Mouse (Mus musculus): ENCODE data around the gene Ugt1a6a. TPM values are rescaled to one million over a fixed set of nuclear protein-coding genes. Genes with fewer than 3 reads are reported as not detected.
"Not testable (repeated sequence)": the region's sequence is repeated elsewhere in the genome, so short reads cannot be mapped to it uniquely, and the experiment has no call there.

The Ugt1a6a gene
- polyA plus RNA-seq, 1 experiment from 2014 or later = 4.4 TPM

- H3K4me3 ChIP-seq; H3K9ac ChIP-seq (replicated peaks); H3K27me3 ChIP-seq; H3K27ac ChIP-seq (replicated peaks); H3K9me3 ChIP-seq; H3K4me1 ChIP-seq; ATAC-seq (replicated peaks); H3K36me3 ChIP-seq; H3K4me2 ChIP-seq (replicated peaks): not testable (repeated sequence)
- 84% methylated on average over 2 of the region's 2 CpGs for WGBS
Observed at GRCm38 (mm10) chr1:88109027-88109557, 25.5 kb upstream of the Ugt1a6a start.

- not testable (repeated sequence) for H3K36me3 ChIP-seq; H3K9me3 ChIP-seq; H3K4me1 ChIP-seq; H3K27me3 ChIP-seq; H3K4me3 ChIP-seq; ATAC-seq (replicated peaks); H3K4me2 ChIP-seq (replicated peaks); H3K9ac ChIP-seq (replicated peaks); H3K27ac ChIP-seq (replicated peaks)
- 81% methylated on average over 2 of the region's 2 CpGs for WGBS
Observed at GRCm38 (mm10) chr1:88109604-88110003, 25.0 kb upstream of the Ugt1a6a start.

- H3K36me3 ChIP-seq; H3K4me1 ChIP-seq; H3K27ac ChIP-seq (replicated peaks); H3K27me3 ChIP-seq; H3K4me2 ChIP-seq (replicated peaks); H3K4me3 ChIP-seq; H3K9ac ChIP-seq (replicated peaks); ATAC-seq (replicated peaks); H3K9me3 ChIP-seq: not testable (repeated sequence)
- WGBS = 96% methylated on average over 6 of the region's 6 CpGs
Observed at GRCm38 (mm10) chr1:88112769-88113168, 21.8 kb upstream of the Ugt1a6a start.

- not testable (repeated sequence) for H3K9ac ChIP-seq (replicated peaks); H3K36me3 ChIP-seq; H3K4me2 ChIP-seq (replicated peaks); H3K4me1 ChIP-seq; H3K4me3 ChIP-seq; H3K27me3 ChIP-seq; H3K9me3 ChIP-seq; ATAC-seq (replicated peaks); H3K27ac ChIP-seq (replicated peaks)
- WGBS = 37% methylated on average over 4 of the region's 4 CpGs
Observed at GRCm38 (mm10) chr1:88120550-88120949, 14.1 kb upstream of the Ugt1a6a start.

GRCm38 (mm10) chr1:88121521-88121920, 13.1 kb upstream of the Ugt1a6a start:
- WGBS = no CpG with 5 or more reads among the region's 1 CpGs

GRCm38 (mm10) chr1:88125827-88126360, 8.7 kb upstream of the Ugt1a6a start:
- H3K27ac ChIP-seq (replicated peaks); H3K4me1 ChIP-seq; H3K9me3 ChIP-seq; H3K27me3 ChIP-seq; H3K4me3 ChIP-seq; H3K36me3 ChIP-seq; H3K4me2 ChIP-seq (replicated peaks); H3K9ac ChIP-seq (replicated peaks); ATAC-seq (replicated peaks): not testable (repeated sequence)
- 75% methylated on average over 4 of the region's 4 CpGs for WGBS

More at GRCm38 (mm10) chr1:88121521-88121920, 13.1 kb upstream of the Ugt1a6a start:
- H3K27me3 ChIP-seq; H3K4me1 ChIP-seq; H3K36me3 ChIP-seq; H3K27ac ChIP-seq (replicated peaks); ATAC-seq (replicated peaks); H3K9me3 ChIP-seq; H3K4me3 ChIP-seq; H3K4me2 ChIP-seq (replicated peaks); H3K9ac ChIP-seq (replicated peaks): not testable (repeated sequence)

- not testable (repeated sequence) for H3K4me3 ChIP-seq; H3K36me3 ChIP-seq; H3K9me3 ChIP-seq; H3K4me2 ChIP-seq (replicated peaks); H3K9ac ChIP-seq (replicated peaks); H3K27ac ChIP-seq (replicated peaks); H3K27me3 ChIP-seq; H3K4me1 ChIP-seq; ATAC-seq (replicated peaks)
- WGBS = 85% methylated on average over 2 of the region's 2 CpGs
Observed at GRCm38 (mm10) chr1:88129091-88129490, 5.5 kb upstream of the Ugt1a6a start.

- H3K27ac ChIP-seq (replicated peaks); H3K4me2 ChIP-seq (replicated peaks); ATAC-seq (replicated peaks); H3K9ac ChIP-seq (replicated peaks); H3K36me3 ChIP-seq; H3K27me3 ChIP-seq; H3K4me3 ChIP-seq; H3K9me3 ChIP-seq; H3K4me1 ChIP-seq: not testable (repeated sequence)
- WGBS = 97% methylated on average over 1 of the region's 1 CpGs
Observed at GRCm38 (mm10) chr1:88130223-88130622, 4.4 kb upstream of the Ugt1a6a start.

GRCm38 (mm10) chr1:88133908-88134456, 627 bp upstream of the Ugt1a6a start:
- Histone ChIP-seq H3K4me3 (no peak overlapping the region), H3K9ac (replicated peaks) (no peak overlapping the region), H3K9me3 (no peaks in the 10 kb centered on the region), H3K36me3 (no peaks in the 10 kb centered on the region), H3K27me3 (no peaks in the 10 kb centered on the region), H3K4me1 (peaks cover 10% of the 10 kb centered on the region), H3K27ac (replicated peaks) (peak overlapping the region; percentile 25; the same call in 1 of the 2 replicates), H3K4me2 (replicated peaks) (no peak overlapping the region)
- 32% methylated on average over 3 of the region's 3 CpGs for WGBS
- 0 out of 2 replicates have a peak, but pooled peaks have one; percentile 11 for ATAC-seq (replicated peaks)

GRCm38 (mm10) chr1:88135229-88135904, 758 bp downstream of the Ugt1a6a start:
- H3K27ac ChIP-seq (replicated peaks); H3K36me3 ChIP-seq; H3K4me3 ChIP-seq; H3K9ac ChIP-seq (replicated peaks); H3K27me3 ChIP-seq; H3K9me3 ChIP-seq; H3K4me1 ChIP-seq; ATAC-seq (replicated peaks); H3K4me2 ChIP-seq (replicated peaks): not testable (repeated sequence)
- 84% methylated on average over 5 of the region's 6 CpGs for WGBS

GRCm38 (mm10) chr1:88136646-88137045, 2.0 kb downstream of the Ugt1a6a start:
- H3K9me3 ChIP-seq = no peaks in the 10 kb centered on the region
- 78% methylated on average over 2 of the region's 2 CpGs for WGBS

GRCm38 (mm10) chr1:88137264-88137663, 2.7 kb downstream of the Ugt1a6a start:
- H3K27me3 ChIP-seq = no peaks in the 10 kb centered on the region
- no peak for ATAC-seq (replicated peaks)
- 89% methylated on average over 3 of the region's 3 CpGs for WGBS
- H3K4me1 ChIP-seq = peaks cover 10% of the 10 kb centered on the region
- H3K36me3 ChIP-seq = no peaks in the 10 kb centered on the region
- no peak overlapping the region for H3K9ac ChIP-seq (replicated peaks)
- no peak overlapping the region for H3K4me2 ChIP-seq (replicated peaks)
- H3K4me3 ChIP-seq = no peak overlapping the region
- H3K27ac ChIP-seq (replicated peaks) = no peak overlapping the region
- no peaks in the 10 kb centered on the region for H3K9me3 ChIP-seq

More at GRCm38 (mm10) chr1:88136646-88137045, 2.0 kb downstream of the Ugt1a6a start:
- H3K27ac ChIP-seq (replicated peaks) = no peak overlapping the region
- H3K9ac ChIP-seq (replicated peaks) = no peak overlapping the region
- H3K4me2 ChIP-seq (replicated peaks) = no peak overlapping the region
- no peaks in the 10 kb centered on the region for H3K27me3 ChIP-seq
- peaks cover 10% of the 10 kb centered on the region for H3K4me1 ChIP-seq
- ATAC-seq (replicated peaks) = no peak
- H3K4me3 ChIP-seq = no peak overlapping the region
- no peaks in the 10 kb centered on the region for H3K36me3 ChIP-seq

All from forebrain, embryonic 15.5 days (tissue).